Mouse (Mus musculus) c-Kit-negative CD71-positive TER-119-positive erythroid progenitor cells, embryonic 14.5 days (primary cell): ENCODE results near the gene Rmdn3.

Experiments used
- DNase-seq: peaks from one replicate; pipeline ENCODE4 v3.0.0-alpha.2; 2013; ENCODE audit warnings: low read depth, low spot score

Rmdn3 gene

DNA sequence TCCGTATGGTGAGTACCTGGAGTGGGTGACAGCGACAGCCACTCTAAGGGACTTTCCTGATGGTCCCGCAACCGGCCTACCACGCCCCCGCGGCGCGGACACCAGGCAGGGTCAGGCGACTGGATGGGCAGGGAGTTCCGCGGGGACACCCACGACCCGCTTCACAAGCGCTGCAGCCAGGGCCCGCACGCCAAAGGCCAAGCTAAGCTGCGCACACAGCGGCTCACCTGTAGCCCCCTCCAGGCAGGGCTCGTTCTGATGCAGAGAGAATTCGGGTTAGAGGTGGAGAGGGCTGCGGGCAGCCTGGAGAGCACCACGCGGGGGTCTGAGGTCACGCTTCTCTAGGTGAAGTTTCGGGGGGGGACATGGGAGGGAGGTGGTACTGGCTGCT lies 11.0 kb upstream of the Rmdn3 start:
- DNase-seq: no peak

DNA sequence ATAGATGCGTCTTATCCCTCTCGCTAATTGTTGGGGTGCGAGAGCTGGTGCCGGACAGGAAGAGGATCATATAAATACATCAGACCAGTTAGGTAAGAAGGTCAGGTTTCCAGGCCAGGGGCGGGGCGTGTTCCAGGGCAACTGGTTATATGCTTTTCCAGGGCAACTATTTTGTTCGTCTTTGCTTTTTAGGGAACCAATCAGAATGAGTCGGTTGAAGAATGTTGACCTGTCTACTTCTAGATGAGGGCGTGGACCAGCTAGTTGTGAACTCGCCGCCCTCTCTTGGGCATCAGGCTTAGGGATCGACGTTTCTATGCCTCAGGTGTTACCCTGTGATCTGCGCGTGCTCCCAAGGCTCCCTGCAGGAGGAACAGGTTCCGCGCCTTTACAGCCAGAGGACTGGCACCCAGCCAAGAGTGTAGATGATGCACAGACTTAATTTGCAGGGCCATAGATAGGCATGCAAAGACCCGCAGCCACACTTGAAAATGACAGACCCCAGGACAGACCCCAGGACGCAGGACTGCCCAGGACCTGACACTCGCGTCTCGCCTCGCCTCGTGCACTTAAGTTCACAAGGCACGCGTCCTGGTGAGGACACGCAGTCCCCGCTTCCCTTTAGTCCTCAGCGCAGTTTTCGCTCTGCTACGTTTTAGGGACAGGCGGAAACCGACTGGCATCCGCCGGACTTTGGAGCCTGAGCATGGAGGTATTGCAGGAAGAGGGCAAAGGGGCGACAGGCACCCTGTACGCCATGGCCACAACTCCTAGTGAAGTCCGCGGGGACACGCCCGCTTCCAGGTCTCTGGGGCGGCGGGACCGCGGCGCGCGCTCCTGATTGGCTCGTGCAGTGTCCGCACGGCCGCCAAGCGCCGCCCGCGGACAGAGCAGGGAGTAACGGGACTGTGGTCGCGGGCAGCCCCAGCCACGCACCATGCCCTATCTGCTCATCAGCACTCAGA lies 10.3 kb upstream of the Rmdn3 start, which contains the start of gene Gchfr:
Gene Gchfr, plus strand, starts transcription at position 873 of the 965 bp plus-strand sequence.
- no peak for DNase-seq

GRCm38 (mm10) chr2:119165401-119165800 lies 8.6 kb upstream of the Rmdn3 start:
- no peak for DNase-seq

- DNase-seq: no peak
Observed at GRCm38 (mm10) chr2:119163999-119164398, 7.2 kb upstream of the Rmdn3 start.

DNA sequence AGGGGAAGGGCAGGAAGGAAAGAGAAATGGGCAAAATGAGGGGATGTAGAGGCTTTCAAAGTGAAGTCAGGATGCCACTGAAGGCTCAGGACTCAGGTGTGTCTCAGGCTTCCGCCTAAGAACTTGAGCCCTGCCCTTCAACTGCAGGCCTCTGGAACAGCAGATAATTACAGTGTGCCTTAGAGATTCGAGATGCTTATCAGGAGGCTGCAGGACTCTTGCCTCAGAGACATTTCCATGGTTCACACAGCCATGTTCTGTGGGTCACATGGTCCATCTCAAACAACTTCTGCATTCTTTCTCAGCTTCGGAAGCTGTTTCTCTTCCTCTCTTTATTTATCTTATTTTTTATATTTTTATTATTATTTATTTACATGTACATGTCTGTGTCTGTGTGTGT lies 6.3 kb upstream of the Rmdn3 start:
- no peak for DNase-seq

GRCm38 (mm10) chr2:119161247-119161646 lies 4.4 kb upstream of the Rmdn3 start:
- no peak for DNase-seq

GRCm38 (mm10) chr2:119157836-119158235 lies 1.0 kb upstream of the Rmdn3 start:
- DNase-seq: no peak

DNA sequence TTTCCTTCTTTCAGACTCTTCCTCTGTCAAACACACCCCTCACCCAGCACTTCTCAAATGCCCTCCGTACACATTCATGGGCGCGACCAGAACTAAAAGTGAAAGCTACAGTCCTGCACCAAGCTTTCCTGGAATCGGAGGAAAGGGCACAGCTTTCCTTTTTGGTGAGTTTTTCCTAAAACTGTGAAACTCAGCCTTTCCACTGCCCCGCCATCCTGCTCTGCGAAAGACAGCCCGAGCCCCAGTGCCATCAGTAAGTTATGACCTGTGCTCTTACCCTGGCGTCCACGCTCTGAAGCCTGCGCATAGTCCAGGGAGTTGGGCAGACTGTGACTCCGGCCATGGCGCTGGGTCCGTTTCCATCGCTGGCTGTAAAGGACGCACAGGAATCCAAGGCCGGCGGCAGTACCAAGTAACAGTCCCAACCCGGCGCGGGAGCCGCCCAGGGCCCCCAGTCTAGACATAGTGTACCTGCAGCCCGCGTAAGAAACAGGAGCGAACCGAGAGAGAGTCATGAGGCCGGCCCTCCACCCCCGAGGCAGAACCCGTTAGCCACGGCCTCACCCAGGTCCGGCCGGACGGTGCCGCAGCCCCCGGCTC lies 653 bp downstream of the Rmdn3 start:
- peak; percentile 29 for DNase-seq

DNA sequence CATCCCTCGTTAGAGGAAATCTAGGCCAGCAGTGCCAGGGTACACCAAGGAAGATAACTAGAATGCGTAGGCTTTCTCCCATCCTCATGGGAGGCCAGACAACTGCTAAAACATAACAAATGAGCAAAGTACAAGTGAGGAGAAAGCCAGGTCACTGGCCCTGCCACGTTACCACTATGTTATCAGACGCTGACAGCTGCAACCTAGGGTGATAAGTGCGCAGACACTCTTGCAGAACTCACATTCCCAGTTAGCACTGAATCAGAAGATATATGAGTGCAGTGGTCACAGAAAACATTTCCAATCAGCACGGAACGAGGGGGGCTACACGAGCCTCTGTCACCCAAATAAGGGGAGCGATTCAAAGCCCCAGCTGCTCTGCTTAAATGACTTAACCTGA lies 1.4 kb downstream of the Rmdn3 start:
- DNase-seq: peak; percentile 78

GRCm38 (mm10) chr2:119154683-119155082 lies 2.2 kb downstream of the Rmdn3 start:
- peak; percentile 21 for DNase-seq

GRCm38 (mm10) chr2:119152255-119152654 lies 4.6 kb downstream of the Rmdn3 start:
- no peak for DNase-seq

DNA sequence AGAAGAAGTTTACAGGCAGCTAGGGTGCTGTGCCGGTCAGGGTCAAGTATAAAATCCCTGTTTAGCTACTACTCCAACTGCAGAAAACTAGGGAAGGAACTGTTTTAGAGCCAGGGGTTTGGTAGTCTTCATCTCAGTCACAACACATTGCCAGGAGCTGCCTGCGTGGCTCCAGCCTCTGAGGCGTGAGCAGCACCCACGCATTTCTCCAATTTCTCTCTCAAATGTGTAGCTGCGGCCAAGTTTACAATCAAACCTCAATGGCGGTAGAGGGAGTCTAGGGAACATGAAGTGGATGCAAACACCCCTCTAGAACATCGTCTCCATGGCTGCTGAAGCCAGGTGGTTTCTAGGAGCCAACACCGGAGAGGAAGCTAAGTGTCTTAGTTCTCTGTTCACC lies 9.1 kb downstream of the Rmdn3 start:
- DNase-seq: no peak

DNA sequence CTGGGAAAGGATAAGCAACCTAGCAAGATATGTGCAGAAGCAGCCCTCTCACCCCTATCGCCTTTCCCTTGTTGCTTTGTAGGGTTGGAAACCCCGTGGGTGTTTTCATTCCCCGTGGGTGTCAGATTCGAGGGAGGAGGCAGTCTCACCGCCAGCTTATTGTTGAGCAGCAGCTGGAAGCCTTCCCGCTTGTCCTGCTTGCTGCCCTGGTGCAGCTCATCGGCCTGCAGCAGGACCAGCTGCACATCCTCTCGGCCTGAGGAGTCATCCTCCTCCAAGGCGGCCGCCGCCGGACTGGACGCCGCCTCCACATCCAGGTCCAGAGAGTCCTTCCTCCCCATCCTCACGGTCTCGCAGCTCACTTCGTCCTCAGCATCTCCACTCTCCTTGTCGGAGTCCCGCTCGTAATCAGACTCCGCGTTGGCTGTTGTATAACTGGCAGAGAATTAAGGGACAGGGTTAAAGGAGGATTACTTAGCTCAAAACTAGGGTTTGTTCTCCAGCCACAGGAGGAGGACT lies 9.6 kb downstream of the Rmdn3 start:
- DNase-seq: no peak

DNA sequence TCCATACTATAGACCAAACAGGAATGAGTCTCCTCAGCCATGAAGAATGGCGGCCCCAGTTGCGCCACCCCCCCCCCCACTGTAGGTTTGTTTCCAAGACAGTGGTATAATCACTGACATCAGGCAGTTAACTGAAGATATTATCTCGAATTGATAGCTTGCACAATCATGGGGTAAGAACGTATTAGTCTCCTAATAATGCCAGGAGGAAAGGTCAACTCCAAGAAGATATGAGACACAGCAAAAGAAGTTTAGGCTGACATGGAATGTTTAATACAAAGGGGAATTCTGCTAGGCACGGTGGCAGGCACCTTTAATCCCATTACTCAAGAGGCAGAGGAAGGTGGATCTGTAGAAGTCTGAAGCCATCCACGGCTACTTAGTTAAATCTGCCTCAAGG lies 10.4 kb downstream of the Rmdn3 start:
- no peak for DNase-seq

- DNase-seq: peak; percentile 25
Observed at GRCm38 (mm10) chr2:119145199-119145598, 11.6 kb downstream of the Rmdn3 start.

GRCm38 (mm10) chr2:119136346-119136898 lies 20.4 kb downstream of the Rmdn3 start:
- peak; percentile 70 for DNase-seq

- DNase-seq: no peak
Observed at GRCm38 (mm10) chr2:119113121-119113925, 43.5 kb downstream of the Rmdn3 start.

DNA sequence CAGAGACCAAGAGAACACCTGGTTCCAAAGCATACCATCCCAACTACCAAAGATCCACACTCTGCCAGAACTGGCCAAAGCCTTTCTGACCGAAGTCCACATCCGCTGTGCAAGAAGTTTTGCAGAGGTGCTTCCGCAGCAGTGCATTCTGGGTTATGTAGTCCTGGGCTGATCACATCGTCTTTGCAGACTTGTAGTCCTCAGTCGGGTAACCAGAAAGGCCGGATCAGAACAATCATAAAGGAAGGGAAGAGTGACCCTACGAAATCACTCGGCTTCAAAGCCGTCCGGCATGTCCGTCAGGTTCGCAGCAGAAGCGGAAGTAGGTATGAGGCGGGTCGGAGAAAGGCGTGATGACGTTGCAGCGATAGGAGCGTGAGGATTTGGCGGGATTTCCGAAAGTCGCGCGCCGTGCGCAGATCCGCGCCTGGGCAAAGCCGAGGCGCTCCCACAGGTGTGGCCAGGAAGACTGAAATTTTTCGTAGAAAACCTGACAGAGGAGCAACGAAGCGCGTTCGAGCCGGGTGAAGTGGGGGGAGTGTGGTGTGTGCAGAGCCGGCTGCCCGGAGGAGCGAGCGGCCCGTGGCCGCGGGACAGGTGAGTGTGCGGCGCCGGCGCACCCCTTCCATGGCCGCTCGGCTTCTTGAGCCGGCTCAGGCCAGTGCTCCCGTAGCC lies 44.3 kb downstream of the Rmdn3 start, which contains the start of gene Rad51:
Gene Rad51, plus strand, starts transcription at position 356 of the 675 bp plus-strand sequence.
- peak; percentile 87 for DNase-seq

DNA sequence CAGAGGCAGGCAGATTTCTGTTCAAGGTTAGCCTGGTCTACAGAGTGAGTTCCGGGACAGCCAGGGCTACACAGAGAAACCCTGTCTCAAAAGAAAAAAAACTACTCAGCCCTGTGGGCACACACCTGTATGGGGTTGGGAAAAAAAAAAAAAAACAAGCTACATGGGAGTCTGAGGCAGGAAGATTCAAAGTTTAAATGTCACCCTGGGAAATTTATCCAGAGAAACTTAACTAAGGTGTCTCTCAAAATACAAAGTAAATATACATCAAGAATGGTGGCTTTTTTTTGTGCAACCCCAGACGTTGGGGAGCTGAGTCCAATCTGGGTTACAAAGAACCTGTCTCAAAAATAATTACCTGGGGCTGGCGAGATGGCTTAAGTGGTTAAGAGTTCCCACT lies 45.8 kb downstream of the Rmdn3 start:
- no peak for DNase-seq

GRCm38 (mm10) chr2:119108554-119108953 lies 48.3 kb downstream of the Rmdn3 start:
- DNase-seq: no peak

DNA sequence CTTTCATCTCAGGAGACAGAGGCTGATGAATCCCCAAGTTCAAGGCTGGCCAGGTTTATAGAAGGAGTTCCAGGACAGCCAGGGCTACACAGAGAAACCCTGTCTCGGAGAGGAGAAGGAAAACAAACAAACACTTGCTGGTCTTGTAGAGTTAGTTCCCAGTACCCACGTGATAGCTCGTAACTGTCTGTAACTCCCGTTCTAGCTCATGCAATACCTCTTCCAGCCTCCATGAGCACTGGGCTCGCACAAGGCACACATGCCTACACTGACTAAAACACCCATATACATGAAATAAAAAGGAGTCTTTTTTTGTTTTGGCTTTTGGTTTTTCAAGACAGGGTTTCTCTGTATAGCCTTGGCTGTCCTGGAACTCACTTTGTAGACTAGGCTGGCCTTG lies 50.3 kb downstream of the Rmdn3 start:
- no peak for DNase-seq
